In the genomic region with DNA sequence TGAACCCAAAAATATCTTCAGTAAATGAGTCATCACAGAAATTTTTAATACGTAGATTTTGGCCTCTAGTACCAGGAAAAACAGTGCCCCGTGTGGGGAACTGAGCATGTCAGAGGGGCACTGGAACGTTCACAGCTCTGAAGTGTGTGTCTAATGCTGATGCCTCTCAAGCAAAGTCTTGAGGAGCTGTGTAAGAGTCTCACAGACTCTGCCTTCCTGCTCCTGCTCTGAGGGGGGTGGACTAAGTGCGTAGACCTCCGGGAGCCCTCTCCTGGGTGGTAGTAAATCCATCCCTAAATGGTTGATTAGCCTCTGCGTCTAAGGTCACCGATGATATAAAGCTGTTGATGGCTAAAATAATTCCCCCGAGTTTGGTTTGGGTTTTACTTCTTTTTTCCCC, we compare ENCODE assay signal across 15 mouse cellular contexts. TPM values are rescaled to one million over a fixed set of nuclear protein-coding genes. Genes with fewer than 3 reads are reported as not detected.
DNase-seq lines count a peak whose midpoint lies in the region; ATAC-seq and TF ChIP-seq lines count a peak whose summit lies in the region.
"Had no signal": no experiment of that assay in that cellular context is flagged by ENCODE, and none has a peak within 500 bp of the region (broad histone marks: within the 10 kb centered on the region; RNA-seq: fewer than 3 reads in every experiment).

No protein-coding gene starts in this region.

- 31% methylated on average over 8 of the region's 8 CpGs for WGBS in forebrain, postnatal 0 days
- 32% methylated on average over 8 of the region's 8 CpGs for WGBS in forebrain, embryonic 16.5 days
- WGBS in limb, embryonic 13.5 days, result 19% methylated on average over 8 of the region's 8 CpGs
- WGBS in limb, embryonic 10.5 days, result 32% methylated on average over 8 of the region's 8 CpGs
- whole genome bisulfite sequencing in hindbrain, embryonic 14.5 days, result 44% methylated on average over 8 of the region's 8 CpGs
- 32% methylated on average over 8 of the region's 8 CpGs for WGBS in midbrain, postnatal 0 days

- H3K36me3 ChIP-seq in forebrain, postnatal 0 days (ENCODE audit: insufficient read depth), result no peaks in the 10 kb centered on the region
- no peaks in the 10 kb centered on the region for H3K36me3 ChIP-seq in forebrain, embryonic 16.5 days (ENCODE audit: control insufficient read depth, insufficient read depth)
- no peaks in the 10 kb centered on the region for H3K36me3 ChIP-seq in limb, embryonic 13.5 days
- no peaks in the 10 kb centered on the region for H3K36me3 ChIP-seq in limb, embryonic 10.5 days
- no peaks in the 10 kb centered on the region for H3K36me3 ChIP-seq in hindbrain, embryonic 14.5 days (replicated peaks; ENCODE audit: control insufficient read depth, insufficient read depth)
- no peaks in the 10 kb centered on the region for H3K36me3 ChIP-seq in midbrain, postnatal 0 days (ENCODE audit: insufficient read depth, low read length)
- H3K36me3 ChIP-seq: embryonic facial prominence, embryonic 15.5 days; G1E; heart, embryonic 13.5 days had no signal

- H3K27ac ChIP-seq in forebrain, postnatal 0 days (ENCODE audit: low read depth, low read length), result peak overlapping the region; percentile 1; the same call in 1 of the 2 replicates
- H3K27ac ChIP-seq in forebrain, embryonic 16.5 days (ENCODE audit: low read length), result no peak overlapping the region
- H3K27ac ChIP-seq in limb, embryonic 13.5 days, result no peak overlapping the region
- H3K27ac ChIP-seq in limb, embryonic 10.5 days, result no peak overlapping the region
- no peak overlapping the region for H3K27ac ChIP-seq in hindbrain, embryonic 14.5 days
- no peak overlapping the region for H3K27ac ChIP-seq in midbrain, postnatal 0 days (ENCODE audit: low read depth, low read length)
- H3K27ac ChIP-seq: embryonic facial prominence, embryonic 15.5 days; heart, embryonic 13.5 days had no signal

- peaks cover 14% of the 10 kb centered on the region for H3K4me1 ChIP-seq in forebrain, postnatal 0 days (ENCODE audit: insufficient read depth)
- H3K4me1 ChIP-seq in forebrain, embryonic 16.5 days (replicated peaks; ENCODE audit: control insufficient read depth, insufficient read depth, low read length), result peaks cover 24% of the 10 kb centered on the region
- 0 out of 2 replicates have a peak, but pooled peaks cover 7% of the 10 kb centered on the region for H3K4me1 ChIP-seq in limb, embryonic 13.5 days
- H3K4me1 ChIP-seq in limb, embryonic 10.5 days, result peaks cover 35% of the 10 kb centered on the region
- H3K4me1 ChIP-seq in hindbrain, embryonic 14.5 days (replicated peaks; ENCODE audit: control insufficient read depth, insufficient read depth, low read length), result peaks cover 17% of the 10 kb centered on the region; the same call in 1 of the 2 replicates
- H3K4me1 ChIP-seq in midbrain, postnatal 0 days (ENCODE audit: insufficient read depth, low read length), result no peaks in the 10 kb centered on the region
- H3K4me1 ChIP-seq: embryonic facial prominence, embryonic 15.5 days had no signal

- no peak overlapping the region for H3K4me3 ChIP-seq in forebrain, postnatal 0 days (ENCODE audit: low read depth, low read length)
- no peak overlapping the region for H3K4me3 ChIP-seq in forebrain, embryonic 16.5 days (replicated peaks; ENCODE audit: low read length)
- H3K4me3 ChIP-seq in limb, embryonic 13.5 days, result no peak overlapping the region
- H3K4me3 ChIP-seq in limb, embryonic 10.5 days, result no peak overlapping the region
- H3K4me3 ChIP-seq in hindbrain, embryonic 14.5 days (replicated peaks; ENCODE audit: low read length), result no peak overlapping the region
- no peak overlapping the region for H3K4me3 ChIP-seq in midbrain, postnatal 0 days (ENCODE audit: low read depth, low read length)
- H3K4me3 ChIP-seq: embryonic facial prominence, embryonic 15.5 days; heart, embryonic 13.5 days had no signal

- no peak for TF ChIP-seq CTCF in forebrain, postnatal 0 days (IDR thresholded peaks at IDR 0.05; ENCODE audit: low read depth)
- peak; percentile 16; the same call in 1 of the 2 replicates for TF ChIP-seq CTCF in midbrain, postnatal 0 days (IDR thresholded peaks at IDR 0.05)

- H3K9me3 ChIP-seq in forebrain, postnatal 0 days (ENCODE audit: low read length), result no peaks in the 10 kb centered on the region
- H3K9me3 ChIP-seq in forebrain, embryonic 16.5 days (ENCODE audit: control insufficient read depth, low read length), result no peaks in the 10 kb centered on the region
- H3K9me3 ChIP-seq in limb, embryonic 13.5 days, result no peaks in the 10 kb centered on the region
- no peaks in the 10 kb centered on the region for H3K9me3 ChIP-seq in limb, embryonic 10.5 days (replicated peaks)
- no peaks in the 10 kb centered on the region for H3K9me3 ChIP-seq in hindbrain, embryonic 14.5 days (ENCODE audit: control insufficient read depth, low read length)
- no peaks in the 10 kb centered on the region for H3K9me3 ChIP-seq in midbrain, postnatal 0 days (ENCODE audit: low read length)
- H3K9me3 ChIP-seq: embryonic facial prominence, embryonic 15.5 days; G1E; heart, embryonic 13.5 days had no signal

- DNase-seq in forebrain, postnatal 0 days, result peak; percentile 18
- no peak for DNase-seq in limb, embryonic 10.5 days (ENCODE audit: low spot score)
- DNase-seq in hindbrain, embryonic 14.5 days (ENCODE audit: low spot score), result no peak
- no peak for DNase-seq in midbrain, postnatal 0 days (ENCODE audit: low spot score)
- DNase-seq in adrenal gland, postnatal 36 days, result no peak
- DNase-seq: adrenal gland, adult 8-10 months; gastrocnemius, postnatal 25 days; kidney, postnatal 10 days; right cerebral cortex, adult 18-20 months; thymus, postnatal 4 days had no signal

- H3K4me2 ChIP-seq in forebrain, postnatal 0 days (ENCODE audit: low read depth), result no peak overlapping the region
- no peak overlapping the region for H3K4me2 ChIP-seq in forebrain, embryonic 16.5 days (ENCODE audit: low read length)
- peak overlapping the region; percentile 23; the same call in 1 of the 2 replicates for H3K4me2 ChIP-seq in limb, embryonic 13.5 days (replicated peaks)
- H3K4me2 ChIP-seq in hindbrain, embryonic 14.5 days (replicated peaks), result peak overlapping the region; percentile 20; the same call in 1 of the 2 replicates
- 0 out of 2 replicates have a peak overlapping the region, but pooled peaks have one; percentile 15 for H3K4me2 ChIP-seq in midbrain, postnatal 0 days (ENCODE audit: low read depth, low read length, poor library complexity, severe bottlenecking)
- H3K4me2 ChIP-seq: embryonic facial prominence, embryonic 15.5 days; heart, embryonic 13.5 days had no signal

- H3K9ac ChIP-seq in forebrain, postnatal 0 days, result 0 out of 2 replicates have a peak overlapping the region, but pooled peaks have one; percentile 6
- no peak overlapping the region; the same call in 1 of the 2 replicates for H3K9ac ChIP-seq in forebrain, embryonic 16.5 days (replicated peaks; ENCODE audit: low read depth, low read length)
- no peak overlapping the region for H3K9ac ChIP-seq in limb, embryonic 13.5 days
- no peak overlapping the region for H3K9ac ChIP-seq in hindbrain, embryonic 14.5 days
- H3K9ac ChIP-seq in midbrain, postnatal 0 days (replicated peaks; ENCODE audit: low read length, poor library complexity, severe bottlenecking), result no peak overlapping the region
- H3K9ac ChIP-seq: embryonic facial prominence, embryonic 15.5 days; heart, embryonic 13.5 days had no signal

- no peak for ATAC-seq in forebrain, postnatal 0 days
- ATAC-seq in forebrain, embryonic 16.5 days, result no peak
- ATAC-seq in limb, embryonic 13.5 days (ENCODE audit: low FRiP score, low read depth), result no peak
- ATAC-seq in hindbrain, embryonic 14.5 days (ENCODE audit: low FRiP score), result no peak
- no peak for ATAC-seq in midbrain, postnatal 0 days (ENCODE audit: low FRiP score)

- no peaks in the 10 kb centered on the region for H3K27me3 ChIP-seq in forebrain, postnatal 0 days (ENCODE audit: insufficient read depth, low read length)
- peaks cover 11% of the 10 kb centered on the region for H3K27me3 ChIP-seq in forebrain, embryonic 16.5 days (replicated peaks; ENCODE audit: control insufficient read depth, insufficient read depth, low read length)
- H3K27me3 ChIP-seq in limb, embryonic 13.5 days, result peaks cover 42% of the 10 kb centered on the region
- H3K27me3 ChIP-seq in limb, embryonic 10.5 days (ENCODE audit: low read depth, poor library complexity, severe bottlenecking), result peaks cover 81% of the 10 kb centered on the region
- no peaks in the 10 kb centered on the region for H3K27me3 ChIP-seq in hindbrain, embryonic 14.5 days (ENCODE audit: control insufficient read depth, insufficient read depth, low read length)
- H3K27me3 ChIP-seq in midbrain, postnatal 0 days (ENCODE audit: insufficient read depth, low read length), result 0 out of 2 replicates have a peak, but pooled peaks cover 5% of the 10 kb centered on the region
- H3K27me3 ChIP-seq: embryonic facial prominence, embryonic 15.5 days; heart, embryonic 13.5 days had no signal

RNA-seq across cellular contexts. Expression of gene Arhgap15, which starts 39.9 kb away (rescaled TPM):
- total RNA-seq in forebrain, postnatal 0 days (2014; rRNA removed), result 2.0 TPM in 2 replicates
- 1.2 and 1.5 TPM in 2 replicates for polyA plus RNA-seq in forebrain, postnatal 0 days (2015; fragmentation: Nextera tagmentation; extraction: Ambion mirVana)
- 0.55 and 0.95 TPM in 2 replicates for polyA plus RNA-seq in forebrain, embryonic 16.5 days (2015; fragmentation: Nextera tagmentation; extraction: Ambion mirVana)
- polyA plus RNA-seq in limb, embryonic 13.5 days (2015; fragmentation: Nextera tagmentation; extraction: Ambion mirVana), result 1.00 and 1.1 TPM in 2 replicates
- 0.20 and 0.23 TPM in 2 replicates for polyA plus RNA-seq in limb, embryonic 10.5 days (2016; fragmentation: Nextera tagmentation; extraction: Ambion mirVana)
- polyA plus RNA-seq in hindbrain, embryonic 14.5 days (2014; fragmentation: Nextera tagmentation; extraction: Ambion mirVana), result 3.0 and 3.1 TPM in 2 replicates
- 0.77 and 0.94 TPM in 2 replicates for total RNA-seq in midbrain, postnatal 0 days (2014; rRNA removed)
- polyA plus RNA-seq in midbrain, postnatal 0 days (2015; fragmentation: Nextera tagmentation; extraction: Ambion mirVana), result 1.2 and 1.6 TPM in 2 replicates
- total RNA-seq in adrenal gland, postnatal 36 days (2021), result 1 to 10 TPM; 1.7 to 3.3 TPM

Comparison
In these comparisons a context has a peak if more than half of its experiments do, and no peak if none do; other contexts are left out.
1. H3K4me2 ChIP-seq: peak in limb, embryonic 13.5 days (single experiment), hindbrain, embryonic 14.5 days (single experiment) and midbrain, postnatal 0 days (single experiment); none in forebrain, postnatal 0 days (single experiment) and forebrain, embryonic 16.5 days (single experiment).